Mouse (Mus musculus) urinary bladder, postnatal 36 days (tissue): ENCODE measurements around the gene Kalrn.

Experiments used
- DNase-seq, 2 experiments: peaks; one replicate each; pipeline ENCODE4 v3.0.0; 2022; ENCODE audit warnings: low spot score in 2 of 2, mixed read lengths in 1 of 2

Kalrn gene

DNA sequence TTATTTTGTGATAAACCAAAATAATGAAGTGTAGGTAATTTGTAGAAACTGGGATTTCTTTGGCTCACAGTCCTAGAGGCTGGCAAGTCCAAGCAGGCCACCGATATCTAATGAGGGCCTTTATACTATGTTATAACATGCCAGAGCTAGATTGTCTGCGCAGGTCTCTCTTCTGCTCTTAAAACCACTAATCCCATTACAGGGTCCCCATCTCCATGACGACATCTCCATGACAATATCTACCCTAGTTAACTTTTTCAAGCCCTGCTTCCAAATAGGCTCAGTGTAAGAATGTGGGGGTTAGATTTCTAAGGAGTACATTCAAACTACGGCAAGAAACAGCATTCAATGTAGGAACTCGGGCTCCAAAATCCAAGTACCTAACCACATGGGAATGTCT lies 143.2 kb downstream of the Kalrn start:
- DNase-seq = no peak

DNA sequence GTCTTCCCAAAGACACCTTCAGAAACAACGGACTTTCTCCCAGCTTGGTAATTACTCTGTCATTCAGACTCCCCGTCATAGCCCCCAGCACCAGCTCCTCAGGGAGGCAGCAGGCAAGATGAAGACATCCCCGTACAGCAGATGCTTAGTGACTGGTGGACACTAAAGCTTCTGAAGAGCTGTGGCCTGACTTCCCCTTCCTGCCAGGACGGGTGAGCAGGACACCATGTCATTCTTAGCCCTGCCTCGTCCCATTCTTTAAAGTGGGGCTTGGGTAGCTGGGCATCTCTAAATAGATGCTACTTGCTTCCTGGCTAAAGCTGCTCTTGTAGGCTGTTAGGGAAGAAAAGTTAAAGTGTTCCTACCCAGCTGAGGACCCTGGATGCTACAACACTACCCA lies 145.7 kb downstream of the Kalrn start:
- no peak for DNase-seq

DNA sequence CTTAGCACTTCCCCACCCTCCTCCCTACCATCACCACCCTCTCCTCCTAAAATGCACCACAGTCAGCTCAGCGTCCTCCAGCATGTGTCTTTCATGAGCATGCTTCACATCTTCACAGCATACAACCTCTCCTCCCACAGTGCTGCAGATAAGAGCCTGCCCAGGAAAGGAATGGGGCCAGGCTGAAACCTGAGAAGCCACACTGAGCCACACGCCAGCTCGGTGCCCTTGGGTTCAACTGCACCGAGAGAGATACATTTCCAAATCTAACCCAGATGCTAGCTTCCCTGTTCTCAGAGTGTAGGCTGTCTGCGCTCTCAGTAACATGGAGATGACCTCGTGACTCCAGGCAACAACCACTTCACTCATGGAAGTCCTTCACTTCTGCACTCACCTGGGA lies 151.9 kb downstream of the Kalrn start:
- DNase-seq = no peak

DNA sequence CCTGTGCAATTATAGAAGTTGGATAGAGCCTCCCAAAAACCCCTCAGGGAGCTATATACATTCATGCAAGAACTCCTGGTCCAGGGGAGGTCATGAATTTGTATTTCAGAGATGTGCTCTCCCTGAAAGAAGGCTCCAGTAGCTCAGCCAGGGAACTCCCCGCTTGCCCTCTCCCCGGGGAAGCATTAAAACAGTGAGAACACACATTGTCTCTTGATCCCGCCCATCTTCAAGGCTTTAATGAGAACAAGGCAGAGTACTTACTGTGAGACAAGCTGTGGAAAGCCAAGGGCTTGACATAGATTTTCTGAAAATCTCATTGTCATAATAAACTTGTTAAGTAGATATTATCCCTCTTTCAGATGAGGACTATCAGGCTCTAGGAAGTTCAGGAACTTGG lies 155.4 kb downstream of the Kalrn start:
- no peak for DNase-seq

DNA sequence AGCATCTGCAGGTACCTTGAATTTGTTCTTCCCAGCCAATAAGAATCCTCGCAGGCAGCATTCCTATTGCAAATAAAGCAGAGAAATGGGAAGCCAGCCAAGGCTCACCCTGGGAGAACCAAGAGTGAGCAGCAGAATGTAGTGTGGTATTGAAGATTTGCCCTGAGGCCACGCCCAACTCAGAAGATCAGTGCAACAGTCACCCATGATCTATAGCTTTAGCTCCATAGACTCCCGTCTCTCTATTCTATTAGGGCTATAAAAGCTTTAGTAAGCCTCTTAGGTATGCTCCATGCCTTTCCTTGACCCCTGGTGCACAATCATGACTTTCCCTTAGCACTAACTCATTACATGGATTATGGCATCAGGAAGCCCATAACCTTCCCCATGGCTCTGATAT lies 155.9 kb downstream of the Kalrn start:
- no peak for DNase-seq

DNA sequence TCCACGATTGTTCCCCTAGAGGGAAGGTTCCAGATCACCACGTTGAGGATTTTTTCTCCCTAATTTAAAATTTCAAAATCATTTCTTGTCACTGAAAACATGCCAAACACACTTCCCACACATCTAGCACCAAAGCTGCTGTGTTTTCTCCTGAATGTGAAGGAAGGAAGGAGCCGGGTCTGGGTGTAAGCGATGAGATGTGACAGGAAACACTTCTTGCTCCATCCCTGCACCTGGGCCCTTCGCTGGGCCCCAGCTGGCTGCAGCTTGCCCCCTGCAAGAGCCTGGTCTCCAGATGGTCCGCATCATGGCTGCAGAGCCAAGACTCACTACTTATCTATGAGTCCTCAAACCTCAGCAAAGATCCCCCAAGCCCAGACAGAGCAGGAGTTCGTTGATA lies 158.8 kb downstream of the Kalrn start:
- DNase-seq = no peak

DNA sequence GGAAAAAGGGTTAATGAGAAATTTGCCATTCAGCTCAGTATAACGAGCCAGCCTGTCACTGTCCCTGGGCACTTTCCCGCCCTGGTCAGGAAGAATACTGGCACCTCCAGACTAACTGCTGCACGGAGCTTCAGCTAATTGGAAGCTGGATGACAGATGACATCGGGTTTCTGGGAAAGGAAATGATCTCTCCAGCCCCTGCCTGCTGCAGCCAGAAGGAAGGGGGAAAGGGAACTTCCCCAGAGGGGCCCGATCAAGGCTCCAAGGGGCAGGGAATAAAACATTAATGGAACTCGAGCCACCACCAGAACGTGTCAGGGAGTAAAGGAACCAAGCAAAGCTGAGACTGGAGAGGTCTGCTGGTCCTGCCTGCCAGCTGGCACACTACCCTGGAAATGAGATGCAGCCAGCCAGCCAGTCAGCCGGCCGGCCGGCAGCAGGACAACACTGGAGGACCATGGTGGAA lies 159.4 kb downstream of the Kalrn start:
- DNase-seq = peak in 1 of 2 experiments; percentile 40

DNA sequence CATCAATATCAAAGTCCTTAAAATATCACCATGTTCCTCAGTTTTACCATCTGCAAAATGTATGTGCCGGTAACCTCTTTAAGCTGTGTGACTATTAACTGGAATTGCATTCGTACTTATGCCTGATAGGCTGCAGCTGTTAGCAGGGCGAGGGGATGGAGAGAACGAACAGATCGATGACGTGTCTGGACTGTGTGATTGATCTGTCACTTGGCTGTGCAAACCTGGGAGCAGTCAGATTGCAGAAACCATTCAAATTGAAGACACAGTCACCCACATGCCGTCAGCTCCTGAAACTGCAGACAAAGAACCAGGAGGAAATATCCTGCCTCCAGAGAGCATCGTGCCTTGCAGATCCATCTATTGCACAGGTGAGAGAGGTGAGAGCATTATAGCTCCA lies 166.3 kb downstream of the Kalrn start:
- DNase-seq = no peak

DNA sequence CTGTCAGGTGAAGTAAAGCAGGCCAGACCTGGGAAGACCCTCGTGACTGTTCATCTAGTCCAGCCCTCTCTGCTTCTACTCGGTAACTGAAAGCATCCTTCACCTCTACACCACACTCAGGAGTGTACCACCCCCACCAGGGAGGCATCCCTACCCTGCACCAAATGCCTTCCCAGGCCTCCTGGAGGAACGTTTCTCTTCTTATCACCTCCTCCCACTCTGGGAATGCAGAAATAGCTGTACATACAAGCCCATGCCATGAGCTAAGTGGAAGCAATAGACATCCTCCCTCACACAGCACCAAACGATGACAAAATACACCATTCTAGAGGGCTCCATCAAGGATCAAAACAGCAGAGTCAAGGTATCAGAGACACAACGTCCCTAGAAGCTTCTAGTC lies 168.2 kb downstream of the Kalrn start:
- no peak for DNase-seq

DNA sequence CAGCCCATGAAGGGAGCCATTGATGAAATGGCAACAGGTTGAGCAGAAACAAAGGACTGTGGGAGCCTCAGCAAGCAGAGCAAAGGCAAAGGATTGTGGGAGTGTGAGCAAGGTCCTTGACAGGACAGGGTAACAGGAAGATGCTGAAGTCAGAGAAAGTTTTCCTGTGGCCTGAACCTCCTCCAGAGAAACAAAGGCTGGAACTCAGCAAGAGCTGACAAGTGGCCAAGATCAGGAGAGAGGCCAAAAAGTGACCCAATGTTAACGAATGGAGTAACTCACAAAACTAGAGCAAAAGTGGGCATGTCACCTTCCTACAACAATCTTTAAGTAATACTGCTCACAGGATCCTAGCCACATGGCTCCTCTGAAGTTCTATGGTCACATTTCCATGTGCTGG lies 172.1 kb downstream of the Kalrn start:
- no peak for DNase-seq

DNA sequence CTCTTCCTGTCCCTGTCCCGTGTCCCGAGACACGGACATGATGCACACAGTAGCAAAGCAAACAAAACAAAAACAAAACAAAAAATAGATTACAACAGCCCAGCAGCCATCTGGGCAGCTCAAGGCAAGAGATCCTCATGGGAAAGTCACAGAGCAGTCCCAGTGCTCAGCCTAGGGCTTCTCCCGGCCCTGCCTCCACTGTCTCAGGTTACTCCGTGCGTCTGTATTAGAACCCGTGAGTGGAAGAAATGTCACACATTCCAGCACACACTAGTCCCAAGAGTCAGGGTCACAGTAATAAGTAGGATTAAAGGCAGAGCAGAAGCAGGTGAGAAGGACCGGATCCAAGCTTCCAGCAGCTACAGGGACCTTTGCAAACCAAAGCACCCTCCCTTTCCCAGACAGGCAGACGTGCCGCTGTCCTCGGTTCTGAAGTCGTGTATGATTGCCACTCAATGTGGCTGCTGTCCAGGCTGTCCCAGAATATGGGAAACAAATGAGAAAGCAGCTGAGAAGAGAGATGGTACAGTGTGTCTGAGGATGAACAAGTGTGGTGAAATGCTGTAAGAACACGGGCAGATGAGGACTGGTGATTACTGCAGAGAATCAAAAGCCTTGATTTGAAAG lies 173.1 kb downstream of the Kalrn start:
- peak in 1 of 2 experiments; percentile 22 for DNase-seq

DNA sequence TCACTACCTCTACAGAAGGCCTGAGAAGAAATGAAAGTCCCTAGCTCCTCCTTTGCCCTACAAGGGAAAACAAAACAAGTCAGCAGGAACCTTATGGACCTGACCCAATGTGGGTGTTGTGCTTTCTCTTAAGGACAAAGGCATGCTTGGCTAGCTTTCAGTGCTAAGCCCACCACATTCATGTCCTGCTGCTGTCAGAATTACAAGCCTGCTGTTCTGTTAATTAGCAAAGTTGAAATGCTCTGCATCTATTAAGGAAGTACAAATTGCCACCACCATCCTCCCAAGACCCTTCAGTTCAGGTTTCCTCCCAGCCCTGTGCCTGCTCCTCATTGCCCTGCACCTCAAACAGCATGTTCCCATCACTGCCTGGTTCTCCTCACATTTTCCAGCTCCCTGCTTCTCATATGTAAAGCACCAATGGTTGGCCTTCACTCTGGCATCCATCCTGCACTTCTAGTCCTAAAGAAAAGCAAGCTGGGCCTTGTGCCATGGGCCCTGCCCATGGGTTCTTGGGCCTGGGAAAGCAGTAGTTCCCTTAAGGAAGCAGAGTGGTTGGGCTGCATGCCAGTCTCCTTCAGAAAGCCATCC lies 178.0 kb downstream of the Kalrn start:
- DNase-seq = no peak

DNA sequence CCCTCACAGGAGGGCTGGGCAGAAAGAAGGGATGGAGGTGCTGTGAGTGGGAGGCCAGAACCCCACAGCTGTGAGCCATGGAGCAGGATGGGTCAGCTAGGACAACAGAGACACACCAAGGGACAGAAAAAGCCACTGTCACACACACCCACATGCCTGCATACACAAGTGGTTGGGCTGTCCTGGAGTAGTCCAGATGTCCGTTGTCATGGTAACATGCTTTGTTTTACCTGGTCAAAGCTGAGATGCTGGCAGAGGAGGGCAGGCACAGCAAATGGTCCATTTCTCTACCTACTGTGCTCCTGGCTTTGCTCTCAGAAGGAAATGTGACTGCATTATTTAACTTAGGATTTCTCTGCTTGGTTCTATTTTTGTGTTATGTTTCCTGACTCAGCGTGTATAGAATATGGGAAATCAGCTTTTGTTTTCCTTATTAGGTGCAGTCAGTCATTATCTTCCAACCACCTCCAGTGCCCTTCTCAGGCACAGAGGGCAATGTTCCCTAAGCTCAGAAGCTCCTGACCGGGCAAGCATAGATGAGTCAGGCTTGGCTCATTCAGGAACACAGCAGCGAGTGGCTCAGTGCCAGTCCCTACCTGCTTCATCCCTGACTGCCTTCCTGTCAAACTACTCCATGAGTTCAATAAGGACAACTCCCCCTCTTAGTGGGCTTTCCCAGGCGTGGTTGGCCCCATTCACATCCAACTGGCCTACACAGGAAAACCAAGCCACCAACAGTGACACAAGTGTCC lies 183.6 kb downstream of the Kalrn start:
- no peak for DNase-seq

DNA sequence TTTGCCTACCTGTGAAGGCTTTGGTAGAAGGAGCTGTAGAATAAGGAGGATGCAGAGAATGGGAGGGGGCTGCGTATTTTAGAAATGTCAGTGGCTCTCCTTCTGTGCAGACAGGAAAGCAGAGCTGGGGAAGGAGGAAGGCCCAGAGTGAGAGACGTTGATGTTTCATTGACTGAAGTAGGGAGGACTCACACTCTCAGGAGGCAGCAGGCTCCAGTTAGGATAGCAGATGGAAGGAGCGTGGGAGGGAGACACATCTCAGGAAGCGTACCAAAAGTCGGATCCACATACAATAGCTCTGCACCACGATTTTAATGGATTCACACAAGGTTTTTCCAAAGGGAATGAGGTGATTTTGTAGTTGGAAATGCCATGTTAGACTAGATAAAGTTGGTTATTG lies 184.5 kb downstream of the Kalrn start:
- DNase-seq = no peak

DNA sequence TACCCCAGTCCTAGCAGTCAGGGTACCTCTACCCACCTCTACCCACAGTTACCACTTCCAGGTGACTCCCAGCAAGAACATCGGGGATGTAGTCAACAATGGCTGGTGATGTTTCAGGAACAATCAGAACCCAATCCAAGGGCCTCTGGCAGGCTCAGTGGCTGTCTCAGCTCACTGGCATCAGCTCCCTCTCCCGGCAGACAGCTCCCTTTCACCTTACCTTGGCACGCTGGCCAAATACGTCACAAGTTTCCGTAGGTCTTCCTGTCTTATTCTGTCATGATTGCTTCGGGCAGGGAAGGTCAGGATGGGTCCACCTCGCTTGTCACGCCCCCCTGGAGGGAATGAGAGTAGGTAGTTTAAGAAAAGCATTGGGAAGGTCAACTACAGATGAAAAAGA lies 188.3 kb downstream of the Kalrn start:
- DNase-seq = no peak

DNA sequence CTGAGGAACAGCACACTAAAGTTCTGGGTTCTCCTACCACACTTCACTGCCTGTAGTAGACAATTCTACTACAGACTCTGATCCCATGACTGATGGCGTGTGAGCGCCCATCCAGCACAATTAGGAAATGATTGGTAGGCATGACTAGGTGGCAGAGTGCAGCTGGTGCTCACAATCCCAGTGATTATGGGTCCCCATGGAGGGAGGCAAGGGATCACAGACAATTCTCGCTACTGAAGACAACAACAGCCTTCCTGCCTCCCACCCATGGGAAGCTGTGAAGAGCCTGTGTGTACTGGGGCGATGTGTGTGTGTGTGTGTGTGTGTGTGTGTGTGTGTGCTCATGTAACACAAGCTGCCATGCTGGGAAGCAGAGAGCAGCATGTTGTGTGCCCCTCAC lies 190.3 kb downstream of the Kalrn start:
- no peak for DNase-seq

DNA sequence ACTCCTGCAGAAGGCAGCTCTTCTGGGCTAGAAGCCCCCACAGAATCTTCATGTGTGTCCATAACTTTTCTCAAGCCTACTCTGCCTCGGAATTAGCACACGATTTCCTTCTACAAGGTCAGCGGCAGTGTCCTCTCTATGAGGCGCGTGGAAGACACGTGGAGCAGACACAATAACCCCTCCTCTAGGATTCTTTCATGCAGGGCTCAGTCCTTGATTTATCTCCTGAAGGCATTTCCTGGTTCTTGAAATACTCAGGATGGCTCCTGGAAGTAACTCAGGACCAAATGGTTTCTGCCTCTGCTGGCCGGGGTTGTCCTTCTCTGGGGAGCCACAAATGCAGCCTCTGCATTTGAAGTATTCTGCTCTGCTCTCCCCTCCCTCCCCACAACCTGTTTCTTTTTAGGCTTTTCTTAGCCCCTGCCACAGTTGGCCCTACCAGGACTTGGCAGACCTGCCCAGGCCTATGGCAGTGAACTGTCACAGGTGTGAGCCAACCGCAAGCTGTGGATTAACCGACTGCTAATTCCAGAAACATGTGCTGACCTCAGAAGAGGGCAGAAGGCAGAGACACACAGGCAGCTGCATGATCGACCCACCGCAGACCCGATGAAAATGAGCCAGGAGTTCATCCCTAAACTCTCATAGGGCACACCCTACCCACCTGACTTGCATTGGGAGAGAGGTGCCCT lies 197.0 kb downstream of the Kalrn start:
- no peak for DNase-seq

DNA sequence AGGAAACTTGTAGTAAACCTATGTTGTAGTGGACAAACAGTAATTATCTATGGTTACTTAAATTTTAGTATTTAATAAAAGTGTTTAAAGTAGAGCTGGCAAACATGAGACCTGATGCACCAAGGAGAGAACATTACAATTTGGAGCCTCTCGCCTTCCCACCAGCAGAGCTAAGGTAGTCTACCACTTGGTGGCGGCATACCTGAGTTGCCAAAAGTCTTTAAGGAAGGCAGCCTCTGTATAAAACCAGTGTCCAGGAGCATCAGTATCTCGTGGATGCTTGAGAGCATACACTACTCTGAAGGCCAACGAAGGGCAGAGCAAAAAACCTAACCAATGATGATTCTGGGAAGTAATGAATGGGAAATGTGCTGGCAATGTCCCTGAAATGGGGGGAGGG lies 199.8 kb downstream of the Kalrn start:
- no peak for DNase-seq

DNA sequence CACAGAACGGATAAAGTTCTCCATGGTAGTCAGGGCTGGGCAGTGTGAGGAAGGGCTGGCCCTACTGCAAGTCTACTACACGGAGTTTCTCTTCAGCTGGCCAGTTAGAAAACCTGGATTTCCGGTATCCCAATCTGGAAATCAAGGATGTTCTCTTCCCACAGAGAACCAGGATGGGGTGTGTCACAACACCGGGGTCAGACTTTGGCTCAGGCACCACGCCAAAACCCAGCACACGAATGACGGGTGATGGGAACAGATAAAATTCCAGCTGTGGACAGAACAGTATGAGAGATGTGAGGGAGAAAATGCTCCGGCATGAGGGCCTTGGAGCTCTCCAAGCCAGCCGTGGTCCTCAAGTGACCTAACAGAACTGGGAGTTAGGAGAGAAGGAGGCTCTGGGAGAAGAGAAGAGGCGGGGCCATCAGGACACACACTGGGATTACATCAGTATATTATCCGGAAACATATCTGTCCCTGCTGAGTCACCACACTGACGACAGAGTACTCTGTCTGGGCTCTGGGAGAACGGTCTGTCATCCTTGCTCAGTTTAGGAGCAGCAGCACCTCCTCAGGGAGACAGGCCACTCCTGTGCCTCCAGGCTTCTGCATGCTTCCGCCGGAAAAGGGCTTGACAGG lies 201.1 kb downstream of the Kalrn start:
- peak; percentile 13 to 20 for DNase-seq

DNA sequence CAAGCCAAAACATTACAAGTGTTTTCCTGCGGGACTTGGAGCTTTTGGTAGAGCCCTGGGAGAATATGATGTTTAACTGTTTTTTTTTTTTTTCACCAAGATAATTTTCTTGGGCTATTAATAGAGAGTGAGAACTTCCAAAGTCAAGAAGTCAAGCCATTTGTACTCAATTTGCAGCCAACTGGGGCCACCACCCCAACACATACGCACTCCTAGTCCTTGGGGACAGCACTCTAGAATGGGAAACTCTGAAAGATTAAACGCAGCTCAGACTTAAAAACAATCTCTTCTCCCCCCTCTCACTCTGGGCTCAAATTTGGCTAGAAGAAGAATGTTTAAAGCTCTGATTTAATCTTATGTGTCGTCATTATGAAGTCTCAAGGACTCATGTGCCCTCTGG lies 214.1 kb downstream of the Kalrn start:
- no peak for DNase-seq

DNA sequence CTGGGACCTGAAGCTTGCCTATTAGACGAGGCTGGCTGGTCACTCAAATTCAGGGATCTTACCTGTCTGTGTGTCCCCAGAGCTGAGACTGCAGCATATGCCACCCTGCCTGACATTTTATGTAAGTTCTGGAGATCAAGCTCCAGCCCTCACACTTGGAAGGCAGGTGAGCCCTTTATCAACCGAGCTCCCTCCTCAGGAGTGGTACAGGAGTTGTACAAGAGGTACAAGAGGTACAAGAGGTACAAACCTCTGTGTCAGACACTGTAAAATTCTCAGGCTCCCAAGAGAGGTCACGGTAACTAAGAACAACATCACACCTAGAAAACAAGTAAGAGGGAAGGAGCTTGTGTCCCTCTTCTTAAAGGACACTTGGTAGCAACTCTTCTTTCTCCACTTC lies 217.8 kb downstream of the Kalrn start:
- DNase-seq = no peak

DNA sequence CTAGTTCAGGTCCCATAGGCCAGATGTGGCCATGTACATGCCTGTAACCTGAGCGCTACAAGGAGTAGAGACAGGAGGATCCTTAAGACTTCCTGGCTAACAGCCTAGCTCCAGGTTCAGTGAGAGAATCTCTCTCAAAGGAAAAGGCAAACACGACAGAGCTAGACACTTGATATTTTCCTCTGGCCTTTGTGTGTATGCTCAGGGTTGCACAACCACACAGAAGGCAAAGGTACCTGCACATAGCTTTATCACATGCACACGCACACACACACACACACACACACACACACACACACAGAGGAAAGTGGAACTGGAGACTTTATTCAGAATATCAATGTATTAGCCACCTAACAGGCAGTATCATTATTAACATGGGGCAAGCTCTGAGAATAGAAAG lies 219.3 kb downstream of the Kalrn start:
- no peak for DNase-seq
